In genomic region chr5:37147536-37147935, GRCm38 (mm10) we compare ENCODE assay signal across 9 mouse cellular contexts.
DNase-seq lines count a peak whose midpoint lies in the region; ATAC-seq and TF ChIP-seq lines count a peak whose summit lies in the region.
"Had no signal": no experiment of that assay in that cellular context is flagged by ENCODE, and none has a peak within 500 bp of the region (broad histone marks: within the 10 kb centered on the region; RNA-seq: fewer than 3 reads in every experiment).

No protein-coding gene starts in this region.

- peak; percentile 68 for TF ChIP-seq CTCF in E14TG2a.4 (conservative IDR thresholded peaks at IDR 0.05; ENCODE audit: low read length)
- TF ChIP-seq CTCF in bone marrow, adult 2 months (IDR thresholded peaks at IDR 0.05; ENCODE audit: control insufficient read depth, insufficient read depth, low read length) = peak; percentile 81
- TF ChIP-seq CTCF in embryonic fibroblast, embryonic 13.5 days (IDR thresholded peaks at IDR 0.05; ENCODE audit: borderline replicate concordance, insufficient read depth, low read length) = peak; percentile 64

- no peak overlapping the region for H3K4me3 ChIP-seq in intestine, embryonic 14.5 days (ENCODE audit: low read depth, low read length)
- no peak overlapping the region for H3K4me3 ChIP-seq in intestine, embryonic 16.5 days (ENCODE audit: low read length)
- no peak overlapping the region for H3K4me3 ChIP-seq in E14TG2a.4 (replicated peaks; ENCODE audit: low read length)
- H3K4me3 ChIP-seq in bone marrow, adult 2 months (replicated peaks; ENCODE audit: control insufficient read depth, low read depth, low read length) = no peak overlapping the region
- H3K4me3 ChIP-seq in embryonic fibroblast, embryonic 13.5 days (ENCODE audit: insufficient read depth, low read length) = no peak overlapping the region
- H3K4me3 ChIP-seq in neural tube, embryonic 14.5 days (ENCODE audit: low read depth, low read length) = no peak overlapping the region
- H3K4me3 ChIP-seq: midbrain, embryonic 12.5 days had no signal

- 17% methylated on average over 4 of the region's 4 CpGs for WGBS in intestine, embryonic 14.5 days
- 19% methylated on average over 4 of the region's 4 CpGs for WGBS in intestine, embryonic 16.5 days
- WGBS in bone marrow, adult 2 months = 18% methylated on average over 4 of the region's 4 CpGs
- WGBS in neural tube, embryonic 14.5 days = 17% methylated on average over 4 of the region's 4 CpGs

- ATAC-seq in intestine, embryonic 14.5 days (replicated peaks; ENCODE audit: low FRiP score, low TSS enrichment, low read depth) = no peak
- ATAC-seq in intestine, embryonic 16.5 days = no peak
- peak; percentile 24; the same call in 1 of the 2 replicates for ATAC-seq in neural tube, embryonic 14.5 days (ENCODE audit: low read depth)

- intact Hi-C loops in left cerebral cortex, postnatal 14 days (cut with DNase I) = no loop called here

- no peaks in the 10 kb centered on the region for H3K36me3 ChIP-seq in intestine, embryonic 14.5 days (ENCODE audit: control insufficient read depth, insufficient read depth, low read length)
- H3K36me3 ChIP-seq in intestine, embryonic 16.5 days (ENCODE audit: control insufficient read depth, insufficient read depth, low read length) = no peaks in the 10 kb centered on the region
- H3K36me3 ChIP-seq in E14TG2a.4 (ENCODE audit: insufficient read depth, low read length) = no peaks in the 10 kb centered on the region
- no peaks in the 10 kb centered on the region for H3K36me3 ChIP-seq in neural tube, embryonic 14.5 days (ENCODE audit: control insufficient read depth, insufficient read depth, low read length)
- H3K36me3 ChIP-seq: midbrain, embryonic 12.5 days had no signal

- H3K4me2 ChIP-seq in intestine, embryonic 14.5 days (ENCODE audit: low read length) = no peak overlapping the region
- no peak overlapping the region for H3K4me2 ChIP-seq in intestine, embryonic 16.5 days (ENCODE audit: low read depth, low read length)
- no peak overlapping the region for H3K4me2 ChIP-seq in neural tube, embryonic 14.5 days (ENCODE audit: low read depth, low read length)
- H3K4me2 ChIP-seq: midbrain, embryonic 12.5 days had no signal

- H3K9me3 ChIP-seq in intestine, embryonic 14.5 days (ENCODE audit: control insufficient read depth, low read length) = no peaks in the 10 kb centered on the region
- no peaks in the 10 kb centered on the region for H3K9me3 ChIP-seq in intestine, embryonic 16.5 days (ENCODE audit: control insufficient read depth, low read length)
- H3K9me3 ChIP-seq in E14TG2a.4 (ENCODE audit: low read length) = no peaks in the 10 kb centered on the region
- H3K9me3 ChIP-seq in neural tube, embryonic 14.5 days (ENCODE audit: control insufficient read depth, low read length) = no peaks in the 10 kb centered on the region
- H3K9me3 ChIP-seq: midbrain, embryonic 12.5 days had no signal

- DNase-seq in intestine, embryonic 14.5 days (ENCODE audit: low spot score) = peak; percentile 59
- DNase-seq in left cerebral cortex, postnatal 14 days (ENCODE audit: low spot score in 2 of 2) = peak; percentile 74 to 75
- DNase-seq in yolk sac, embryonic 10.5 days (ENCODE audit: low spot score) = no peak

- H3K27me3 ChIP-seq in intestine, embryonic 14.5 days (replicated peaks; ENCODE audit: control insufficient read depth, insufficient read depth, low read length) = no peaks in the 10 kb centered on the region
- H3K27me3 ChIP-seq in intestine, embryonic 16.5 days (replicated peaks; ENCODE audit: control insufficient read depth, insufficient read depth, low read length) = no peaks in the 10 kb centered on the region
- H3K27me3 ChIP-seq in E14TG2a.4 (ENCODE audit: insufficient read depth, low read length) = peaks cover 12% of the 10 kb centered on the region; the same call in 1 of the 2 replicates
- no peaks in the 10 kb centered on the region for H3K27me3 ChIP-seq in neural tube, embryonic 14.5 days (ENCODE audit: control insufficient read depth, insufficient read depth, low read length)
- H3K27me3 ChIP-seq: midbrain, embryonic 12.5 days had no signal

- H3K4me1 ChIP-seq in intestine, embryonic 14.5 days (replicated peaks; ENCODE audit: control insufficient read depth, insufficient read depth, low read length) = no peaks in the 10 kb centered on the region
- no peaks in the 10 kb centered on the region for H3K4me1 ChIP-seq in intestine, embryonic 16.5 days (ENCODE audit: control insufficient read depth, insufficient read depth, low read length)
- peaks cover 15% of the 10 kb centered on the region for H3K4me1 ChIP-seq in E14TG2a.4 (replicated peaks; ENCODE audit: low read depth, low read length)
- H3K4me1 ChIP-seq in bone marrow, adult 2 months (ENCODE audit: control insufficient read depth, insufficient read depth, low read length) = no peaks in the 10 kb centered on the region
- H3K4me1 ChIP-seq in embryonic fibroblast, embryonic 13.5 days (ENCODE audit: control insufficient read depth, insufficient read depth, low read length) = no peaks in the 10 kb centered on the region
- H3K4me1 ChIP-seq in neural tube, embryonic 14.5 days (ENCODE audit: control insufficient read depth, insufficient read depth, low read length) = no peaks in the 10 kb centered on the region
- H3K4me1 ChIP-seq: midbrain, embryonic 12.5 days had no signal

- TF ChIP-seq POLR2A in bone marrow, adult 2 months (IDR thresholded peaks at IDR 0.05; ENCODE audit: borderline replicate concordance, control insufficient read depth, low read depth, low read length) = no peak
- TF ChIP-seq POLR2A in embryonic fibroblast, embryonic 13.5 days (IDR thresholded peaks at IDR 0.05; ENCODE audit: low read depth, low read length) = no peak

- no peak overlapping the region for H3K9ac ChIP-seq in intestine, embryonic 14.5 days (ENCODE audit: low read length)
- no peak overlapping the region for H3K9ac ChIP-seq in intestine, embryonic 16.5 days (ENCODE audit: low read depth, low read length)
- no peak overlapping the region for H3K9ac ChIP-seq in neural tube, embryonic 14.5 days (replicated peaks; ENCODE audit: low read depth, low read length)
- H3K9ac ChIP-seq: midbrain, embryonic 12.5 days had no signal

- no peak overlapping the region for H3K27ac ChIP-seq in intestine, embryonic 14.5 days (ENCODE audit: low read depth)
- no peak overlapping the region for H3K27ac ChIP-seq in intestine, embryonic 16.5 days (ENCODE audit: low read length)
- H3K27ac ChIP-seq in bone marrow, adult 2 months (ENCODE audit: control insufficient read depth, insufficient read depth, low read depth, low read length, poor library complexity) = no peak overlapping the region
- no peak overlapping the region for H3K27ac ChIP-seq in embryonic fibroblast, embryonic 13.5 days (ENCODE audit: insufficient read depth, low read length)
- no peak overlapping the region for H3K27ac ChIP-seq in neural tube, embryonic 14.5 days (ENCODE audit: low read depth, low read length)
- H3K27ac ChIP-seq: midbrain, embryonic 12.5 days had no signal
